Mouse (Mus musculus): ENCODE results near the gene Socs7.

- TF ChIP-seq POLR2A (IDR thresholded peaks at IDR 0.05; ENCODE audit: low read depth, low read length), result no peak
- no peak for TF ChIP-seq CTCF (IDR thresholded peaks at IDR 0.05; ENCODE audit: extremely low read depth, insufficient read length, insufficient replicate concordance, low read depth, low read length)
These were observed 28.5 kb upstream of the Socs7 start for GRCm38 (mm10) chr11:97333896-97334295.
